Comparison of ENCODE assay signal across 8 mouse cellular contexts in genomic region chr1:97976072-97976471, GRCm38 (mm10).
DNase-seq lines count a peak whose midpoint lies in the region; ATAC-seq and TF ChIP-seq lines count a peak whose summit lies in the region.

No protein-coding gene starts in this region.

- no peak for TF ChIP-seq POLR2A in limb, embryonic 14.5 days (IDR thresholded peaks at IDR 0.05; ENCODE audit: borderline replicate concordance, extremely low read depth, insufficient read depth, insufficient read length)

- peak overlapping the region; percentile 59 for H3K4me3 ChIP-seq in lung, embryonic 14.5 days (ENCODE audit: low read depth, low read length)
- H3K4me3 ChIP-seq in heart, embryonic 10.5 days = peak overlapping the region; percentile 78
- peak overlapping the region; percentile 74 for H3K4me3 ChIP-seq in limb, embryonic 14.5 days (replicated peaks; ENCODE audit: low read length)
- peak overlapping the region; percentile 85 for H3K4me3 ChIP-seq in stomach, embryonic 16.5 days (replicated peaks; ENCODE audit: low read length)

- H3K4me1 ChIP-seq in lung, embryonic 14.5 days (ENCODE audit: insufficient read depth) = no peaks in the 10 kb centered on the region
- peaks cover 11% of the 10 kb centered on the region for H3K4me1 ChIP-seq in heart, embryonic 10.5 days
- peaks cover 3% of the 10 kb centered on the region for H3K4me1 ChIP-seq in limb, embryonic 14.5 days (ENCODE audit: control insufficient read depth, insufficient read depth, low read length)
- peaks cover 3% of the 10 kb centered on the region; the same call in 1 of the 2 replicates for H3K4me1 ChIP-seq in stomach, embryonic 16.5 days (ENCODE audit: control insufficient read depth, insufficient read depth, low read length)

- no peak for ATAC-seq in lung, embryonic 14.5 days (ENCODE audit: insufficient read depth)
- no peak for ATAC-seq in limb, embryonic 14.5 days (ENCODE audit: low FRiP score, low read depth)
- no peak for ATAC-seq in stomach, embryonic 16.5 days (ENCODE audit: insufficient read depth, low FRiP score)

- no peaks in the 10 kb centered on the region for H3K9me3 ChIP-seq in lung, embryonic 14.5 days (ENCODE audit: low read depth, low read length)
- H3K9me3 ChIP-seq in heart, embryonic 10.5 days = no peaks in the 10 kb centered on the region
- H3K9me3 ChIP-seq in limb, embryonic 14.5 days (ENCODE audit: control insufficient read depth, low read length) = no peaks in the 10 kb centered on the region
- no peaks in the 10 kb centered on the region for H3K9me3 ChIP-seq in stomach, embryonic 16.5 days (replicated peaks; ENCODE audit: control insufficient read depth, low read length)

- H3K4me2 ChIP-seq in lung, embryonic 14.5 days = peak overlapping the region; percentile 78
- H3K4me2 ChIP-seq in limb, embryonic 14.5 days (replicated peaks; ENCODE audit: low read depth, low read length, severe bottlenecking) = peak overlapping the region; percentile 77
- peak overlapping the region; percentile 75 for H3K4me2 ChIP-seq in stomach, embryonic 16.5 days (ENCODE audit: low read depth, low read length)

- TF ChIP-seq CTCF in lung, embryonic 14.5 days (IDR thresholded peaks at IDR 0.05; ENCODE audit: low read depth) = no peak

- DNase-seq in lung, embryonic 14.5 days = peak; percentile 38
- DNase-seq in lung, postnatal 25 days (ENCODE audit: low spot score) = no peak
- DNase-seq in heart, embryonic 10.5 days (ENCODE audit: low spot score) = no peak
- no peak for DNase-seq in limb, embryonic 14.5 days (ENCODE audit: low spot score)
- no peak for DNase-seq in adrenal gland, adult 18-20 months (ENCODE audit: low spot score in 2 of 2)
- DNase-seq in thymus, postnatal 0 days (ENCODE audit: low spot score) = no peak
- DNase-seq in right cerebral cortex, postnatal 14 days = no peak

- no peaks in the 10 kb centered on the region for H3K36me3 ChIP-seq in lung, embryonic 14.5 days (ENCODE audit: insufficient read depth)
- peaks cover 11% of the 10 kb centered on the region for H3K36me3 ChIP-seq in heart, embryonic 10.5 days
- no peaks in the 10 kb centered on the region for H3K36me3 ChIP-seq in limb, embryonic 14.5 days (ENCODE audit: control insufficient read depth, insufficient read depth, low read length)
- no peaks in the 10 kb centered on the region for H3K36me3 ChIP-seq in stomach, embryonic 16.5 days (ENCODE audit: control insufficient read depth, insufficient read depth, low read length)

- no peak overlapping the region for H3K27ac ChIP-seq in lung, embryonic 14.5 days (ENCODE audit: low read depth)
- H3K27ac ChIP-seq in heart, embryonic 10.5 days = peak overlapping the region; percentile 97
- no peak overlapping the region for H3K27ac ChIP-seq in limb, embryonic 14.5 days (replicated peaks; ENCODE audit: low read depth, low read length)
- no peak overlapping the region for H3K27ac ChIP-seq in stomach, embryonic 16.5 days (ENCODE audit: low read length)

- WGBS in lung, embryonic 14.5 days = 46% methylated on average over 13 of the region's 13 CpGs
- 43% methylated on average over 13 of the region's 13 CpGs for WGBS in heart, embryonic 10.5 days
- 34% methylated on average over 13 of the region's 13 CpGs for WGBS in limb, embryonic 14.5 days
- WGBS in stomach, embryonic 16.5 days = 40% methylated on average over 13 of the region's 13 CpGs

- H3K27me3 ChIP-seq in lung, embryonic 14.5 days (ENCODE audit: insufficient read depth, low read length) = no peaks in the 10 kb centered on the region
- H3K27me3 ChIP-seq in heart, embryonic 10.5 days (ENCODE audit: insufficient read depth, poor library complexity, severe bottlenecking) = no peaks in the 10 kb centered on the region
- no peaks in the 10 kb centered on the region for H3K27me3 ChIP-seq in limb, embryonic 14.5 days (ENCODE audit: control insufficient read depth, insufficient read depth, low read length)
- no peaks in the 10 kb centered on the region for H3K27me3 ChIP-seq in stomach, embryonic 16.5 days (ENCODE audit: control insufficient read depth, insufficient read depth, low read length)

- peak overlapping the region; percentile 71 for H3K9ac ChIP-seq in lung, embryonic 14.5 days
- peak overlapping the region; percentile 86; the same call in 1 of the 2 replicates for H3K9ac ChIP-seq in limb, embryonic 14.5 days (ENCODE audit: low read depth, low read length, severe bottlenecking)
- H3K9ac ChIP-seq in stomach, embryonic 16.5 days (ENCODE audit: low read length) = peak overlapping the region; percentile 91; the same call in 1 of the 2 replicates
